Mouse (Mus musculus) Muller cell, postnatal 12 days (primary cell): ENCODE measurements at regions not wholly inside any gene's neighbourhood (a gene's known extent, or its start where the extent isn't known, plus 50 kb on each side); places are given as distances from the start of the nearest gene placed in this dataset.

ENCODE experiments used
- DNase-seq: peaks from one replicate; pipeline ENCODE4 v3.0.0-alpha.2; 2015; ENCODE audit errors: inconsistent ontology term

GRCm38 (mm10) chr10:67819534-67819933 lies 92.9 kb downstream of the Zfp365 start:
- no peak for DNase-seq

- no peak for DNase-seq
These were observed 98.6 kb downstream of the Zfp365 start for GRCm38 (mm10) chr10:67813901-67814300.

- peak; percentile 27 for DNase-seq
These were observed 107.3 kb downstream of the Zfp365 start for GRCm38 (mm10) chr10:67805131-67805530.

- DNase-seq: no peak
These were observed 107.8 kb downstream of the Zfp365 start for GRCm38 (mm10) chr10:67804637-67805036.

GRCm38 (mm10) chr10:67802156-67802555 lies 110.3 kb downstream of the Zfp365 start:
- no peak for DNase-seq

- no peak for DNase-seq
These were observed 110.8 kb downstream of the Zfp365 start for GRCm38 (mm10) chr10:67801619-67802018.

GRCm38 (mm10) chr10:67798991-67799390 lies 113.5 kb downstream of the Zfp365 start:
- DNase-seq: no peak

GRCm38 (mm10) chr10:67793206-67793605 lies 119.3 kb downstream of the Zfp365 start:
- DNase-seq: peak; percentile 38

GRCm38 (mm10) chr10:67789651-67790050 lies 122.8 kb downstream of the Zfp365 start:
- no peak for DNase-seq

- no peak for DNase-seq
These were observed 124.3 kb downstream of the Zfp365 start for GRCm38 (mm10) chr10:67788116-67788515.

GRCm38 (mm10) chr10:67785563-67785962 lies 126.9 kb downstream of the Zfp365 start:
- DNase-seq: peak; percentile 57

GRCm38 (mm10) chr10:67778341-67778740 lies 134.1 kb downstream of the Zfp365 start:
- no peak for DNase-seq

GRCm38 (mm10) chr10:67777721-67778120 lies 134.7 kb downstream of the Zfp365 start:
- no peak for DNase-seq

- peak; percentile 6 for DNase-seq
These were observed 135.6 kb downstream of the Zfp365 start for GRCm38 (mm10) chr10:67776851-67777250.

- no peak for DNase-seq
These were observed 140.7 kb downstream of the Zfp365 start for GRCm38 (mm10) chr10:67771796-67772195.

- DNase-seq: peak; percentile 24
These were observed 146.4 kb downstream of the Zfp365 start for GRCm38 (mm10) chr10:67766099-67766498.

- DNase-seq: no peak
These were observed 152.0 kb downstream of the Zfp365 start for GRCm38 (mm10) chr10:67760424-67760823.

GRCm38 (mm10) chr10:67748121-67748520 lies 164.3 kb downstream of the Zfp365 start:
- no peak for DNase-seq

- peak; percentile 2 for DNase-seq
These were observed 165.0 kb downstream of the Zfp365 start for GRCm38 (mm10) chr10:67747461-67747860.

- DNase-seq: peak; percentile 6
These were observed 166.3 kb downstream of the Zfp365 start for GRCm38 (mm10) chr10:67746140-67746539.

- DNase-seq: no peak
These were observed 168.9 kb downstream of the Zfp365 start for GRCm38 (mm10) chr10:67743561-67743960.

GRCm38 (mm10) chr10:67742824-67743223 lies 169.6 kb downstream of the Zfp365 start:
- no peak for DNase-seq

- DNase-seq: no peak
These were observed 170.2 kb downstream of the Zfp365 start for GRCm38 (mm10) chr10:67742305-67742704.

GRCm38 (mm10) chr10:67739199-67739598 lies 173.3 kb downstream of the Zfp365 start:
- DNase-seq: no peak
